Mouse (Mus musculus): ENCODE results near the gene Prss30. TPM values are rescaled to one million over a fixed set of nuclear protein-coding genes. Genes with fewer than 3 reads are reported as not detected.
"Not testable (repeated sequence)": the region's sequence is repeated elsewhere in the genome, so short reads cannot be mapped to it uniquely, and the experiment has no call there.

Gene Prss30
- total RNA-seq, 2 experiments from 2014 or later, result 0.20 to 0.68 TPM

DNA sequence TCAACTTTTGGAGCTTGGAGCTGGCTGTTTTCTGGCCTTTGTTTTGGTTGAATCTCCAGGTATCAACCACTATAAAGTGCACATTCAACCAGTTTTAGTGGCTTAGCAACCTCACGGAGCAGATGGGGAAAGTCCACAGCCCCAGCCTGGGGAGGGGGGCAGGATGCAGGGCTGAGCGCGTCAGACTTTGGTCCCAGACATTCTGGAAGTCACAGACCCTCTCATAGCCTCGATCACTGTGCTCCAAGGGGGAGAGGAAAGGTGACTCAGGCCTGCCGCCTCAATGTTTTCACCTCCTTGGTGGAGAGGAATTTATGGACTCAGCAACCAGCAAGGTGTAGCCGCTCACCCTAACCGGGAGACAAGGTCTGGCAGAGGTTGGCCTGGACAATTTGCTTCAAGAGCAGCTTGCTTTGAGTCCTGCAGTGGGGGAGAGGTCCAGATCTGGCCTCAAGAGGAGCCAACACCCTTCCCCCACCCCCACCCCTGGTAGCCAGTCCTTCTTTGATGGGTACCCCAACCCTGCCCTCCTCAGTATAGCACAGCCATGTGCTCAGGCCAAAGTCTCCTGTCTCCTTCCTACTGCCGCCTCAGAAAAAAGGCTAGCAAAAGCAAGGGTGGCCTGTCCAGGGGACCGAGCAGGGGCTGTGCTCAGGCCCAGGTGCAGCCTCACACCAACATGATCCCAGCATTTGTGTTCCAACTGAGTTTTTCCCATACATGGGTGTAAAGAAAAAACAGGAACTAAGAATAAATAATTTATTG, 12.6 kb upstream of the Prss30 start:
- intact Hi-C loops (cut with DNase I), result no loop called here
- DNase-seq (ENCODE audit: low spot score in 2 of 2), result no peak

DNA sequence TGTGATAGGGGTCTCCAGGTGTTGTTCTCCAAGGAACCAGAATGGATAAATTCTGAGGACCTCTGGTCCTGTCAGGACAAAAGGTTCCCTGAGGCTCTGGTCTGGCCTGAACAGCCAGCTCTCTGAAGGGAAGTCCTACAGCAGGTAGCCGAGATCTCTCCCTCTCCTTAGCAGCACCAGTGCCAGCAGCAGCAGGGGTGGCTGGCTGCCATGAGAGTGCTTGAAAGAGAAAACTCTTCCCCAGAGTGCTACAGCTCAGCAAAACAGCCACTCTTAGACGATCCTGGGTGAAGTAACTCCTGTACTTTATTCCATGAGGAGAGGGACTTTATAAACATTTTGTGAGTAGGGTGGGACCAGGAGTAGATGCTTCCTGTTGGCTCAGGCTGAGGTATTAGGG, 9.4 kb upstream of the Prss30 start:
- DNase-seq (ENCODE audit: low spot score in 2 of 2), result no peak
- intact Hi-C loops (cut with DNase I), result no loop called here

DNA sequence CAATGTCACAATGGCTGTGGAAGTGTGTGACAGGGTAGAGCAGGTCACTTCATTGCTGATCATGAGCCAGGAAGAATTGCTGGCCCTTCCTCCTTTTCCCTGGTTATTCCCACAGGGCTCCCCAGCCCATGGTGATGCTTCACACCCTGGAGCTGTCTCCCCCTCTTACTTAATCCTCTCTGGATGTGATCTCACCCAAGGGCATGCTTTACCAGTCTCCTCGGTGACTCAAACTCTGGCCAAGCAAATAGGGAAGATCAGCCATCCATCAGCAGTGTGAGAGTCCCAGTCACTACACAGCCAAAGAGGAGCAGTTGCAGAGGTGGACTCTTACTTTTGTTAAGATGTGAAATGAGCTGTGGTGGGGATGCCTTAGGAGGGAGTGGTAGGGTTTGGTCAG, 4.6 kb upstream of the Prss30 start:
- no peak for DNase-seq (ENCODE audit: low spot score in 2 of 2)
- intact Hi-C loops (cut with DNase I), result no loop called here

DNA sequence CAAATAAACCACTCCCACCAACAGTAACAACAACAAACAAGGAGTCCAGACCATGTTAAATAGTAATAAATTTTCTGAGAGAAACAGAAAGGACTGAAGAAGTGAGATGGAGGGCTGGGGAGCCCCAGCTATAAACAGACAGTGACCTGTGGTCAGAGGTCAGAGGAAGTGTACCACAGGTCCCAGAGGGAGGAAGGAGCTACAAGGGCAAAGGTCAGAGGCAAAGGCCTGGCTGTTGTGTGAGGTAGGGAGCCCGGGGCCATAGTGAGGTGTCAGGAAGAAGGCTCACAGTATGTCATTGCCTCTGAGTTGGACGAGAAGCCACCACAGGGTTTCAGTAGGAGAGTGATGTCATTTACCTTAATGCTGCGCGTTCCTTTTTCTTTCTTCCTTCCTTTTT, 2.5 kb upstream of the Prss30 start:
- intact Hi-C loops (cut with DNase I), result no loop called here
- DNase-seq (ENCODE audit: low spot score in 2 of 2), result no peak

DNA sequence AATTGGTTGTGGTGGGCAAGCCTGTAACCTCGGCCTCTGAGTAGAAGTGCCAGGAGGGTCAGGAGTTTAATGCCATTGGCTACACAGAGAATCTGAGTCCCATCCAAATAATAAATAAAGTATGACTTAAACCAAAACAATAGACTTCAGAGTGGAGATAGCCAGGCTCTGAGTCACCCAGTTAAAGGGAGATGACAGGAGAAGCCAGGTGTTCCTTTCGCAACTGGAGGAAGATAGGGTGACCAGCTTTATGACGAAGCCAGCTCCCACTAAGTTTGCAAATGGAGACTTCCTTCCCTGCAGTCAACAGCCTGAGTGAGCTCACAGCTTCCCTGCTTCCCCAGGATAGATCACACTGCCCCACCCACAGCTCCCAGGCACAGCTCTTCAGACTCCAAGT, 895 bp downstream of the Prss30 start:
- DNase-seq (ENCODE audit: low spot score in 2 of 2), result no peak
- intact Hi-C loops (cut with DNase I), result no loop called here

DNA sequence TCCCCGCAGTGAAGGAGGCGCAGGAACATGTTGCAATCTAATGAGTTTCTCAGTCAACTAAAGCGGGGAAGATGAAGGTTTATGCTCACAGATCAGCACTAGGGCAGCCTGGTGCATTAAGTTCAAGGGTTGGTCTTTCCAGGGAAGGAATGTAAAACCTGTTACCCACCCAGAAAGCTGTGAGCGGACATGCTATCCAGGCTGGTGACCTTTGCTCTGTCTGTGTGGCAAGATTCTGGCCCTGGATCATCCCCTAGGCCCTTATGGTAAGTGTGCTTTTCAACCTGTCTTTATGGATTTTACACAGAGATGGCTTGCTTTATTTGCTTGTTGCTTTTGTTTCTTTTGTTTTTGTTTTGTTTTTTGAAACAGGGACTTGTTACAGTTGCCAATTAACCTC, 3.7 kb downstream of the Prss30 start:
- DNase-seq (ENCODE audit: low spot score in 2 of 2), result no peak

DNA sequence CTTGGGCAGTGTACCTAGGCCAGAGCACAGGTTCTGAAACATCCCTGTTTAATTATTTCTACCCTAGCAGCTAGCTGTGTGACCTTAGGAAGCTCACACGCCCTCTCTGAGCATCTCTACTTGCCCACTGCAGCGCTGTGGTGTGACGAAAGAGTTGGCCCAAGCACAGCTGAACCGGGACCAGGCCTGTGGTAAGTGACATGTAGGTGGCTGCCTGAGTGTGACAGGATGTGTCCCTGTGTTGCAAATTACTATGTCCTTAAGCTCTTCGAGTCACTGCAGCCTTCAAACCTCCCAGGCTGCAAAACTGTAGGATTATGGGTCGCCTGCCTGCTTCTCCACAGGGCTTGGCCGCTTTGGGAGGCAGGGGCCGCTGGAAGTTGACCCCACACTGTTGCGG, 9.1 kb downstream of the Prss30 start:
- intact Hi-C loops (cut with DNase I), result no loop called here
- no peak for DNase-seq (ENCODE audit: low spot score in 2 of 2)

More for the DNA sequence above, 3.7 kb downstream of the Prss30 start:
- intact Hi-C loops (cut with DNase I), result no loop called here

DNA sequence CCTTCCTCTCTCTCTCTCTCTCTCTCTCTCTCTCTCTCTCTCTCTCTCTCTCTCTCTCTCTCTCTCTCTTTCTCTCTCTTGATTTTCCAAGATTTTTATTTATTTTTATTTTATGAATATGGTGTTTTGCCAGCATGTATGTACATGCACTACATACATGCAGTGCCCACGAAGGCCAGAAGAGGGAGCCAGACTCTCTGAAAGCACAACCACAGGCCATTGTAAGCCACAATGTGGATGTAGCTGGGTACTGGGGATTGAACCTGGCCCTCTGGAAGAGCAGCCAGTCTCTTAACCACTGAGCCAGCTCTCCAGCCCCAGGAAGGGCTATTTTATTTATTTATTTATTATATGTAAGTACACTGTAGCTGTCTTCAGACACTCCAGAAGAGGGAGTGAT, 11.1 kb downstream of the Prss30 start:
- intact Hi-C loops (cut with DNase I), result no loop called here

DNA sequence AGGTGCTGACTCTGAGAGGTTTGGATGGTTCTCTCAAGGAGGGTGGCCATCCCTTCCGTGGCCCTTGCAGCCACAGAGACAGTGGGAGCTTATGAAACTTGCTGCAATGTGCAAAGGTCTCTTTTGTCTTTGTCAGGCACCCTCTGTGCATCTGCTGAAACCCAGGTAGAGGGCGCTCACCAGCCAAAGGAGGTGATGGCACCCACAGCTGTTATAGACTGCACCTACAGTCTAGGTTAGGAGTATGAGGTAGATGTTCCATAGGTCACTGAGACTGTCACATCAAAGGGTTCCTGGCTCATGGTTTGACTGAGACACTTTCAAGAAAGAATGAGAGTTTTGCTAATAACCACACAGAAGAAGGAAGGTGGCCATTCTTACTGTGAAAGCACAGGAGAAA, 11.6 kb downstream of the Prss30 start:
- DNase-seq (ENCODE audit: low spot score in 2 of 2), result no peak
- intact Hi-C loops (cut with DNase I), result no loop called here

More for the DNA sequence above, 11.1 kb downstream of the Prss30 start:
- DNase-seq (ENCODE audit: low spot score in 2 of 2), result peak; percentile 55 to 65

DNA sequence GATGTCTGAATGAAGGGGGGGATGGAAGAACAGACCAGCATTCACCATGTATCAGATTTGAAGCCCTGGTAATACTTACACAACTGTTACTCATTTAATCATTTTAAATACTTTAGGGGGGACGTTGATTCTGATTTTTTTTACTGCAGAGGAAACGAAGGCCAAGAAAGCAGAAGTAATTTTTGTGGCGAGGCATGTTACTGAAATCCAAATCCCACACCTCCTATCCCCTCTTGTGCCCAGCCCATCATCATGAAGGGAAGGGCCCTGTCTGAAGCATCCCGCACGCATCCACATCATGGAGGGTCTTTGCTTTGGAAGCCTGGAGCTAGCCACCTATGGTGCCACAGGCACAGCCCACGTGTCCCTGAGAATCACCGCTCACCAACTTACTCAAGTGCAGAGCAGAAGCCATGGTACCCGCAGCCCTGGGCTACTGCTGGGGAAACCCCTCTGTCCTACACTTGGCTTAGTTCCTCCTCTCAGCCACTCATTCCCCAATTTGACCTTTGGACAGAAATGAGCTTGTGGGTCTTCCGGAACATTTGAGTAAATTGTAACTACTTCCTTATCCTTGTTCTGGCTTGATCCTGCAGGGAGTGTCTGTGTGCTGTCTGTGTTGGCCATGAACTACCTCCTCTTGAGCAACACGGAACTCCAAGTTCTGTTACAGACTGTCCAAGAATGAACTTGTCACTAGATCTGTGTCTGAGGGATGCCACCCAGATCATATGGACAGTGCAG, 13.5 kb downstream of the Prss30 start:
- DNase-seq (ENCODE audit: low spot score in 2 of 2), result no peak

DNA sequence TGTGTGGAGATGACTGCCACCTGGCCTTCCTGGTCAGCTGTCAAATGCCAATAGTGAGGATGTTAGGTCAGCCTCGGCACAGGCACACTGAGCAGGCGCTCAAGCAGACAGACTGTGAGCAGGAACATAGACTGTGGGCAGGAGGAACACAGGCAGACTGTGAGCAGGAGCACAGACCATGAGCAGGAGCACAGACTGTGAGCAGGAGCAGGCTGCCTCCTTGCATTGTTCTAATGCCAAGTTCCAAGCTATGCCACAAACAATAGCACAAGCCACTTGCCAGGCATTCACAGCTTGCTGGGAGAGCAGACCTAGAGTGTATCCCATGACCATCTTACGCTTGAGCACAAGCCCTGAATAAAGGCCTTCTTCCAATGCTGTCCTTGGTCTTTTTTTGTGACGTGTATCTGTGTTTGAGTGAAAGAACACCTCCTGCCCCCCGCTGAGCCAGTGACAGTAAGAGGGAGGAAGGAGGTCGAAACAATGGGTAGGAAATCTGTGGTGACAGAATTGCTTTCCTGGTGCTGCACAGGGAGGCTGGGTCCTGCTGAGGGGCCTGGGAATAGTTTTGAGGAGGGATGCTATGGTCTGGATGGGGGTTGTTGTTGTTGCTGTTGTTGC, 14.5 kb downstream of the Prss30 start:
- DNase-seq (ENCODE audit: low spot score in 2 of 2), result no peak
- intact Hi-C loops (cut with DNase I), result no loop called here

More for the DNA sequence above, 13.5 kb downstream of the Prss30 start:
- intact Hi-C loops (cut with DNase I), result no loop called here

DNA sequence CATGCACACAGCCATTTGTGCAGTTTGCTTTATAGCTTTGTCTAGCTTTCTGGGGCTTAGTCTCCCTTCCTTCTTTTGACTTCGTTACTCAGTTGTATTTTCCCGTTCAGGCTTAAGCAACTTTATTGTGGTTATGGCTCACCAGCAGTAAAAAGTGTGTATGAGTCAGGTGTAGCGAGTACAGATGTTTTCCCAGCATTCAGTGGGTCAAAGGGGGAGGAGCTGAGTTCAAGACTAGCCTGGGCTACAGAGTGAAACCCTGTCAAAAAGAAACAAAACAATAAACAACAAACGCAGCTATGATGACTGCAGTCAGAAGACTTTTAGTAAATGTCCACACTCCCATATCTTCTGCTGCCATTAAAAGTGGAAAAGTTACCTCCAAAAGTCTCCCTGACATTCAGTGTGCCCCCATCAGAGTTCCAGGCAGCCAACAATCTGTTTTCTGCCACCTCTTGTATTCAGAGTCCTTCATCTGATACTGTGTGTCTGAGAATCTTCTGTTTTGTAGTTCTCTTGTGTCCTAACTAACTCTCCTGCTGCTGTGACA, 18.7 kb downstream of the Prss30 start:
- intact Hi-C loops (cut with DNase I), result loop anchor here (2.0 kb wide), 1 partner anchor 107 kb away; no protein-coding TSS in a partner anchor
- no peak for DNase-seq (ENCODE audit: low spot score in 2 of 2)

DNA sequence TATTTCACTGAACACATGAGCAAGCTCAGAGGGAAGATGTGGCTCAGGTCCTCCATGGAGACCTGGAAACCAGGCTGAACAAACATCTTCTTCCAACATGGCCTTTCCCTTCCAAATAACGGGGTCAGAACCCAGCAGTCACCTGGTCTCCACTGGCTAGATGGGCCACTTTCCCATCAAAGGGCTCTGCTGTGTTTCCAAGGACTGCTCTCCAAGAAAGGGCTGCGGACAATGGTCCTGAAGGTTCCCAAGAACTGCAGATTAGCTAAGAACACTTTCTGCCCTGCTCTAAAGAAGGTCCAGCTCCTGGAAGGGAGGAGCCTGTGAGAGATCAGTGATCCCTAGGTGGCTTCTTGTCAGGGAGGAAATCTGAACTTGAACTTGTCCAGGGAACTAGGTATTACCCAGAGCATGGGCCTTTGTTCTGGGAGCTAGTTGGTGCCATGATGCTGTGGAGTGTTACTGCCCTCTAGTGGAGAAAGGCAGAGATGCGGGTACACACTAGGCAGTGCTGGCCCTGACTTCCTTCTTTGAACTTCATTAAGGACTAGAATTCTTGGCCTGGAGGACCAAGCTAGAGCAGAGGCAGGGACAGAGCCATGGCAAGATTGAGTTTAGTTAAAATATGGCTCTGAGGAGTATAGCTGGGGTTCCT, 20.2 kb downstream of the Prss30 start:
- intact Hi-C loops (cut with DNase I), result loop anchor here (1.0 to 2.0 kb wide), 2 partner anchors 86 to 105 kb away; no protein-coding TSS in a partner anchor
- peak; percentile 75 to 78 for DNase-seq (ENCODE audit: low spot score in 2 of 2)

DNA sequence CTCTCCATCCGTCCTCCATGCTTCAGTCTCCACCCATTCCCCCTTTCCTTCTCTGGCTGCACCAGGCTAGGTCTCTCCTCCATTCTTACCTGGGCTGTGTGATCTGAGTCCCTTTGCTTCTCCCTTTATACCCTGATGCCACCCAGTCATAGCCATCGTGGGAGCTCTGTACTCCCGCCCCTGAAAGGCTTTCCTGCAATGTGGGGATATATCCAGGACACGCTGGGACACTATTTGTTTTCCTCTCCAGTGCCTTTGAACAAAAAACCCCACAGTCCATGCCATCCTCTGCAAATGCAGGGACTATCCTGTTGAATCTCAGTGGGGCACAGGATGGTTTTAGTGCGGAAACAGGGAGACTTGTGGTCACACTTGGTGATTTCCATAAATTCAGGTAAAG, 25.2 kb downstream of the Prss30 start, which contains the start of gene Sbpl:
Gene Sbpl, minus strand, starts transcription at position 101 of the 400 bp plus-strand sequence.
- intact Hi-C loops (cut with DNase I), result no loop called here
- DNase-seq (ENCODE audit: low spot score in 2 of 2), result no peak

DNA sequence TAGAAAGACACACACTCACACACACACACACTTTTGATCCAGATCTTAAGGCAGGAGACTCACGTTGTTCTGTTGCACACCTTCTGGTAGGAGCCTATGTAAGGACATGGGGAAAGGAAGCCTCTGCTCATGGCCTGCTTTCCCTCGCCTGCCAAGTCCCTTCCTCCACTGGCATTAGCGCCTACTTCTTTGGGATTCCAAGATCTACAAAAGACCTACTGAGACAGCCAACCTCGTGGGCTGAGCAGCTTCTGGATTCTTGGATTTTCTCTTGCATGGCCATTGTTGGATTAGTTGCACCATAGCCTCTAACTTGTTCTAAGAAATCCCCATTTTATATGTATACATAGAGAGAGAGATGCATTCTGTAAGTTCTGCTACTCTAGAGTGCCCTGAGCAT, 29.5 kb downstream of the Prss30 start:
- intact Hi-C loops (cut with DNase I); DNase-seq (ENCODE audit: low spot score in 2 of 2): not testable (repeated sequence)

DNA sequence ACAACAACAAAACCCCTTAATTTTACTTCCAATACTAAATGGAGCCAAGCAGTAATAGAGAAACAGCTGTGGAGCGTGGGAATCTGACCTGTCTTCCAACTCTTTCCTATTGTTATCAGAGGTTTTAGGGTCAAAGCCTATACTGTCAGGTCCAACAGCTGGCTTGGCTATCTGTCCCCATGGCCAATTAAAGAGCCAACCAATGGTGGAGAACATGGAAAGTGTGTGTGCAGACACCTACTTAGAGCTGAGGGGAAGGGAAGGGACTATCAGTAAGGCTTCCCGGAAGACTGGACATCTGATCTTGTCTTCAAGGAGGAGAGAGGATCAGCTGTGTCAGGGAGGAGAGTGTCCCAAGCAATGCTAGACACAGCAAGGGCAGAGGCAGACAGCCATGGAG, 31.3 kb downstream of the Prss30 start:
- no peak for DNase-seq (ENCODE audit: low spot score in 2 of 2)
- intact Hi-C loops (cut with DNase I), result no loop called here

DNA sequence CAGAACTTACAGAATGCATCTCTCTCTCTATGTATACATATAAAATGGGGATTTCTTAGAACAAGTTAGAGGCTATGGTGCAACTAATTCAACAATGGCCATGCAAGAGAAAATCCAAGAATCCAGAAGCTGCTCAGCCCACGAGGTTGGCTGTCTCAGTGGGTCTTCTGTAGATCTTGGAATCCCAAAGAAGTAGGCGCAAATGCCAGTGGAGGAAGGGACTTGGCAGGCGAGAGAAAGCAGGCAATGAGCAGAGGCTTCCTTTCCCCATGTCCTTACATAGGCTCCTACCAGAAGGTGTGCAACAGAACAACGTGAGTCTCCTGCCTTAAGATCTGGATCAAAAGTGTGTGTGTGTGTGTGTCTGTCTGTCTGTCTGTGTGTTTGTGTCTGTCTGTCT, 32.9 kb downstream of the Prss30 start:
- DNase-seq (ENCODE audit: low spot score in 2 of 2); intact Hi-C loops (cut with DNase I): not testable (repeated sequence)

DNA sequence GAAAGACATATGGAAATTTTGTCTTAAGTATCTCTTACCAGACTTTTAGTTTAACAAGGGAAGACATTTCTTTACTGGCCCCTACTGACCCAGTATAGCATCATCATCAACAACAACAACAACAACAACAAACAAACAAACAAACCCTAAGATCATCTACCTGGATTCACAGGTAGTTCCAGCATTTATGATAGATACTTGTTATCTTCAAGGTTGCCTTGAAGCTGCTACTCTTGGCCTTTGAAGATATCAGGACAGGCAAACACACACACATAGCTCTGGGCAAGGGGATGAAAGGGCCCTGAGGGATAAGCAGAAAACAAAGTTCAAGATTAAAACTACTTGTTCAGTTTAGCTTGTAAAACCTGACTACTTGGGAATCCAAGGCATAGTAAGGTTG, 39.0 kb downstream of the Prss30 start, which contains the start of gene Sbp:
Gene Sbp, plus strand, starts transcription at position 301 of the 400 bp plus-strand sequence.
- intact Hi-C loops (cut with DNase I), result no loop called here
- DNase-seq (ENCODE audit: low spot score in 2 of 2), result no peak

DNA sequence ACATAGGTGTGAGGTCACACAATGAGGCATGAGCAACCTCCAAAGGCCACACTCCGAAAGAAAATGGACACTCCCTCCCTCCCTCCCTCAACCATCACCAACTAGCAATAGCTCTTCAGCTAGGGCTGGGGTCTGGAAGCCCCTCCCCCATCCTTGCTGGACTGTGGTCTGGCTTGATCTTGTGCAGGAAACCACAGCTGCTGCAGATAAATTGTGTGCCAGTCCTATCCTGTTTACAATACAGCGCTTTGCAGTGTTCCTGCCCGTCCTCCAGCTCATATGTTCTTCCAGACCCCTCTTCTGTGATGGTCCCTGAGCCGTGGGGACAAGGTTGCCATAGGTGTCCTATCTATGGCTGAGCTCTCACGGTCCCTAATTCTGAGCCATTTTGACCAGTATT, 49.2 kb downstream of the Prss30 start:
- intact Hi-C loops (cut with DNase I), result no loop called here
- no peak for DNase-seq (ENCODE audit: low spot score in 2 of 2)

DNA sequence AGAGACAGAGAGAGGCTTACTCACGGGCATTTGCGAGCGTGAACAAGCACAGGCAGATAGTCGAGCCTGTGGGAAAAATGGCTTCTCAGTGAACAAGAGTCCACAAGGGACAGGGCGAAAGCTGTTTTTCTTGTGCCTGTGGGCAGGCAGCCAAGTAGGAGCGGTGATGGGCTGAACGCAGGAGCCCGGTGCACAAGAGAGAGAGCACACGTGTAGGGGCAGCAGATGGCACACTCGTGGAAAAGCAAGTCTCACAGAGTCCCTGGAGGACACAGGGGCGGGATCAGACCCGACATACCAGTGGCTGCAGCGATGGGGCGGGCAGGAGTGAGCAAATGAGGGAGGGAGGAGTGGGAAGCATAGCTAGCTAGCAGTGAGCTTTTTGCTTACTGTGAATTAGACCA, 55.3 kb downstream of the Prss30 start:
- intact Hi-C loops (cut with DNase I), result no loop called here
- peak; percentile 50 to 52 for DNase-seq (ENCODE audit: low spot score in 2 of 2)

Data from left cerebral cortex, postnatal 36 days (tissue).